Mouse (Mus musculus) cerebellum, postnatal 4 days (tissue): Measurements from ENCODE around the gene Ccng2.

Experiments
- DNase-seq, 2 experiments: peaks; one replicate each; pipeline ENCODE4 v3.0.0; 2022; ENCODE audit warnings: low spot score in 2 of 2, mixed read lengths in 1 of 2

The Ccng2 gene

GRCm38 (mm10) chr5:93263396-93264075 lies 3.5 kb upstream of the Ccng2 start:
- DNase-seq, result no peak

GRCm38 (mm10) chr5:93264136-93264700 lies 2.8 kb upstream of the Ccng2 start:
- DNase-seq, result no peak

- DNase-seq, result no peak
Observed at GRCm38 (mm10) chr5:93265164-93265800, 1.8 kb upstream of the Ccng2 start.

- no peak for DNase-seq
Observed at GRCm38 (mm10) chr5:93265801-93266580, 1.1 kb upstream of the Ccng2 start.

- peak; percentile 62 to 72 for DNase-seq
Observed at GRCm38 (mm10) chr5:93267851-93268606, 972 bp downstream of the Ccng2 start.

- no peak for DNase-seq
Observed at GRCm38 (mm10) chr5:93270095-93270494, 3.0 kb downstream of the Ccng2 start.

GRCm38 (mm10) chr5:93270721-93271120 lies 3.7 kb downstream of the Ccng2 start:
- DNase-seq, result no peak

GRCm38 (mm10) chr5:93282446-93283107 lies 15.5 kb downstream of the Ccng2 start:
- no peak for DNase-seq

- DNase-seq, result no peak
Observed at GRCm38 (mm10) chr5:93283109-93283508, 16.1 kb downstream of the Ccng2 start.

GRCm38 (mm10) chr5:93288553-93288952 lies 21.5 kb downstream of the Ccng2 start:
- DNase-seq, result no peak

- no peak for DNase-seq
Observed at GRCm38 (mm10) chr5:93290282-93290681, 23.2 kb downstream of the Ccng2 start.

- DNase-seq, result no peak
Observed at GRCm38 (mm10) chr5:93296341-93296746, 29.3 kb downstream of the Ccng2 start.

- DNase-seq, result no peak
Observed at GRCm38 (mm10) chr5:93296754-93297153, 29.7 kb downstream of the Ccng2 start.

GRCm38 (mm10) chr5:93297311-93297710 lies 30.3 kb downstream of the Ccng2 start:
- DNase-seq, result no peak

- no peak for DNase-seq
Observed at GRCm38 (mm10) chr5:93305126-93305830, 38.2 kb downstream of the Ccng2 start.

GRCm38 (mm10) chr5:93308909-93309308 lies 41.9 kb downstream of the Ccng2 start:
- DNase-seq, result no peak

GRCm38 (mm10) chr5:93323320-93324001 lies 56.4 kb downstream of the Ccng2 start:
- no peak for DNase-seq
